Mouse (Mus musculus): ENCODE measurements around the gene Slco1a1. TPM values are rescaled to one million over a fixed set of nuclear protein-coding genes. Genes with fewer than 3 reads are reported as not detected.

The Slco1a1 gene
- polyA plus RNA-seq (2012; rRNA removed): not detected in 2 replicates

DNA sequence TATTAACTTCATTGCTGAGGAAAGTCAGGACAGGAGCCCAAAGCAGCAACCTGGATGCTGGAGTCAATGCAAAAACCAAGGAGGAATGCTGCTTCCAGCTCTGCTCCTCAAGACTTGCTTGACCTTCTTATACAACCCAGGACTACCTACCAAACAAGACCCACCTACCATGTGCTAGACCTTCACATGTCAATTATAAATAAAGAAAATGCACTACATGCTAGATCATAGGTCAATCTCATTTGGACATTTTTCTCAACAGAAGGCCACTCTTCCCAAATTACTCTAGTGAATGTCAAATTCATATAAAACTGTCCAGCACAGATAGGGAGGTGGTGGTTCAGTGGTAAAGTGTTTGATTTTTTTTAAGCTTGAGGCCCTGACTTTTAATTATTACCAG lies at the start of gene Slco1a1:
TSS of gene Slco1a1 (minus strand) at position 101 of the 400 bp plus-strand sequence.

Other genes starting within 250 kb of the Slco1a1 start
- not detected in 2 replicates for gene Gm5724, start 173.2 kb downstream of the Slco1a1 start, polyA plus RNA-seq (2012; rRNA removed)
- 1.1 and 1.8 TPM in 2 replicates for gene Slco1a4, start 90.8 kb downstream of the Slco1a1 start, polyA plus RNA-seq (2012; rRNA removed)
- 0.04 and 0.11 TPM in 2 replicates for gene Gm6614, start 64.5 kb upstream of the Slco1a1 start, polyA plus RNA-seq (2012; rRNA removed)